Mouse (Mus musculus) gastrocnemius, postnatal 25 days (tissue): ENCODE results near the gene Rack1. TPM values are rescaled to one million over a fixed set of nuclear protein-coding genes. Genes with fewer than 3 reads are reported as not detected.
"Not testable (repeated sequence)": the region's sequence is repeated elsewhere in the genome, so short reads cannot be mapped to it uniquely, and the experiment has no call there.

Source experiments
- DNase-seq: peaks from one replicate; pipeline ENCODE4 v3.0.0; 2022
- long read RNA-seq, 2 experiments: library from polyadenylated mRNA; stranded (forward); transcript quantifications; one replicate each; pipeline ENCODE4 v2.0.0; 2021
- total RNA-seq, 2 experiments: library from RNA; stranded (reverse); gene quantifications; 1 replicate in 1 of 2; 2 replicates in 1 of 2; pipeline ENCODE4 v1.2.3; 2021

Rack1 gene
- total RNA-seq = 100 to 1,000 TPM; 321 to 324 TPM
- long read RNA-seq, experiment 1, transcript Rack1-204 (2 exons, 322 nt) = minor isoform, 9 of 130 reads
- long read RNA-seq, experiment 1, transcript Rack1-201 (8 exons, 1,447 nt) = major isoform, 91 of 130 reads
- long read RNA-seq, experiment 1, partial matches to known transcripts = 26 of 130 reads
- long read RNA-seq, experiment 1, other reads (novel, unspliced or antisense) = 2 of 130 reads
- long read RNA-seq, experiment 2, transcript Rack1-201 (8 exons, 1,447 nt) = major isoform, 70 of 87 reads
- long read RNA-seq, experiment 2, partial matches to known transcripts = 12 of 87 reads
- long read RNA-seq, experiment 2, other reads (novel, unspliced or antisense) = 2 of 87 reads

DNA sequence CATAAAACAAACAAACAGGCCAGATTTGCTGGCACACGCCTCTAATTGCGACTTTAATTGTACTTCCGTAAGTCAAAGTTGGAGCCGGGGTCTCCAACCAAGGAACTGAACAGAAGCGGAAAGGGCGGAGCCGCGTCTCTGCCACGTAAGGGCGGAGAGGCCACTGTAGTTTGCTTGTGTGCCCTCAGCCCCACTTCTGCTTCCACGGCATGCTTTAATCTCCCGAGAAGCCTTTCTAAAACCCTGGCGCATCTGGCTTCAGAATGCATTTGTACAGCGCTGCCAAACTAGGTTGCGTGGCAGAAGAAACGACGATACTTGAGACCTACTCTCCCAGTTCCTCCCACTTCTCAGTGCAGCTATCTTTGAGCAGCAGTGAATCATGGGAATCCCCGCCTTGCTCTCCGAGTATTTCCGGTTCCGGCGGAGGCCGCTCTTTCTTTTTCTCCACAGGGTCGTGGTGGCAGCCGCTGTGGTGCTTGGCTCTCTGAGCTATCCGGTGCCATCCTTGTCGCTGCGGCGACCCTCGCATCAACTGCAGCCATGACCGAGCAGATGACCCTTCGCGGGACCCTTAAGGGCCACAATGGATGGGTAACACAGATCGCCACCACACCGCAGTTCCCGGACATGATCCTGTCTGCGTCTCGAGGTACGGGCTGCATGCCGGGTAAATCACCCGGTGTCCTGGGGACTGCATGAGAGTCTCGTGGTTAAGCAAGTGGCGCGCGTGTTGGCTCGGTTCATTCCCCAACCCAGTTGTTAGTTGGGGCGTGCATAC is at the start of gene Rack1:
TSS of gene Rack1 (plus strand) at position 412 of the 781 bp plus-strand sequence.
- peak; percentile 88 for DNase-seq

DNA sequence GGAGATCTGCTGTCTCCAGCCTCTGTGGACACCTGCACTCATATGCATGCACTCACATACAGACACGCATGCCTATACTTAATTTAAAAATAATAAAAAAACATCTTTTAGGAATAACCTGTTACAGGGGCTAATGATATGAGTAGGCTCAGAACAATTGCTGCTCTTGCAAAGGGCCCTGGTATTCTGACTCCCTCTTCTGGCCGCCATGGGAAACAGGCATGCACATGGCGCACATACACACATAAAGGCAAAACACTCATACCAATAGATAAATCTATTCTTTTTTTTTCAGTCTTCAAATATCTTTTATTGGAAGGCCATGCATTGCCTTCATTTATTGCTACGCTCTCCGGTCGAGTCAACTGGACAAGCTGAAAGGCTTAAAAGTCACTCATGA is 49.7 kb upstream of the Rack1 start:
- no peak for DNase-seq

DNA sequence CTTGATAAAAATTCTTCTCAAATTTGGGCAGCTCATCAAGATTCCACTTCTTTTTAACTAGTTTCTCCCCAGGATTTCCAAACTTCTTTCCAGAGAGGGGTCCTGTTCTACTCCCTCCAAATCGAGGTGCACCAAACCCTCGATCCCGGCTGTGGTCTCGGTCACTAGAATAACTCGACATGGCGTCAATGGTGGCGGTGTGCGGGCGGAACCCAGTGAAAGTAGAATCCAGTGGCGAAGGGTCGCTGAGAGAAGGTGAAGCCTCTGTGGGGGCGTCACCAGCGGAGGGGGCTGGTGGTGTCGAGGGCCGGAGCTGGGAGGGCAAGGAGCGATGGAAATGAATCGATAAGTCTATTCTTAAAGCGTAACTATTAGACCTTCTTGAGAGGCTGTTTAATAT is 46.6 kb upstream of the Rack1 start:
- not testable (repeated sequence) for DNase-seq

DNA sequence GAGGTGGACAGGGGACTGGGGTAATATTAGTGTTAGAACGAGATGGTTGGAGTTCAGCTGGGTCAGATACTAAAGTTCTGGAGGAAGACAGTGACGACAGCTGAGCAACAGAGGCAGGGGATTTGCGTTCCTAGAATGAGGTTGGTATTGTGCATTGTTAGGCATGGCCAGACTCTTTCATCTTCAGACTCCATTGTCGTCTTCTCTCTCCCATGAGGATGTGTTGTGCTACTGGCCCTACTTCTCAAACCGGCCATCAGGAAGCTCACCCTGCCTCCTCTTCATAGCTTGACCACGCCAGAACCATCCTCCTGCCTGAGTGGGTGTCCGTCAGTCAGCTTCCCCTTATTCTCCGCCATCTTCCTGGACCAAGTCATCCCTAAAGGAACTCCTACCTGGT is 41.1 kb upstream of the Rack1 start:
- no peak for DNase-seq

DNA sequence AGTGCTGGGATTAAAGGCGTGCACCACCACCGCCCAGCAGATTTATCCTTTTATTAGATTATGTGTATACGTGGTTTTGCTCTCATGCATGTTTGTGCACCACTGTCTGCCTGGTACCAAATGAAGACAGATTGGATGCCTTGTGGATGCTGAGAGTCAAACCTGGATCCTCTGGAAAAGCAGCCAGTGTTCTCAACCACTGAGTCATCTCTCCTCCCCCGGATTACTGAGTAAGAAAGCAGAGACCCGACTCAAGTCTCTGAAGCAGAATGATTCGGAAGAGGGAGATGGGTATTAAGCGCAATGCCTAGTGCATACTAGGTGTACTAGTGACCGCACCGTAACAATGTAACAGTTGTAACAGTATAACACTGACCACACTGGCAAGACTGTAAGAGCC is 36.0 kb upstream of the Rack1 start:
- no peak for DNase-seq

DNA sequence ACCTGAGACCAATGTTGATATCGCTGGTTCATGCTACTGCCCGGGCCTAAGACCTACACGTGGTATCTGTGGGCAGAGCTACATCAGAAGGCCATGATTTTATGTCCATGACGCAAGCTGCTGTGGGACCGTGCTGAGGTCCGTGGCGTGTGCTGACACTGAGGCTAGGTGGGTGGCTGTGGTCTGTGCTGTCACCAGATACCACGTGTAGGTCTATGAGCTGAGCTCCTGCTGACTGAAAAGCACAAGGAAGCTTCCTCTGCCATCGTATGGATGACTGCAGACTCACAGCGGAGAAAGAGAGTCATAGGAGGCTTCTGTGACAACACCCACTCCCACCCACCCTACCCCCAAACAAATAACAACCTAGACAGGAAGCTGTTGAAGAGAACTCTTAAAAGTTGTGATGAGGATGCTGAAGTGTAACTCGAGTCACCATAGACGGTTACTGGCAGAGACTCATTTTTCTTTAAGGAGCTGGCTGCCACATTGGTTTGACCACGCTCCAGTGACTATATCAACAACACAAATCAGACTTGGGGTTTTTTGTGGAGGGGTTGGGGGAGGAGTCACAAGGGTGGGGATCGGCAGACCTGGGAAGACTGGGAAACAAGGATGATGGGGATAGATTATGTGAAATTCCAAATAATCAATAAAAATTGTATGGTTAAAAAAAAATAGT is 32.8 kb upstream of the Rack1 start:
- no peak for DNase-seq

DNA sequence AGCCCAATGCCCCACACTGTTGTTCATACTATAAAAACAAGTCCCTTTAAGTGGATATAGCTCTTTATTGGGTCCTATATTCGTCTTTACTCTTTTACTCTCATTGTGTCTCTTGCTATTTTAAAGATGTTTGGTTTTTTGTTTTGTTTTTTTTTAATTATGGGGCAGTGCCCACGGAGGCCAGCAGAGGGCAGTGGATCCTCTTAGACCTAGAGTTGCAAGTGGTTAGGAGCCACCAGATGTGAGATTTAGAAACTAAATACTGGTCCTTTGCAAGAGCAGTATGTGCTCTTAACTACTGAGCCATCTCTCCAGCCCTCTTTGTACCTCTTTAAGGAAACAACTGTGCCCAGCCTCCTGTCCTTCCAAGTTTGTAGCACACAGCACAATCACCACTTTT is 28.4 kb upstream of the Rack1 start:
- no peak for DNase-seq

DNA sequence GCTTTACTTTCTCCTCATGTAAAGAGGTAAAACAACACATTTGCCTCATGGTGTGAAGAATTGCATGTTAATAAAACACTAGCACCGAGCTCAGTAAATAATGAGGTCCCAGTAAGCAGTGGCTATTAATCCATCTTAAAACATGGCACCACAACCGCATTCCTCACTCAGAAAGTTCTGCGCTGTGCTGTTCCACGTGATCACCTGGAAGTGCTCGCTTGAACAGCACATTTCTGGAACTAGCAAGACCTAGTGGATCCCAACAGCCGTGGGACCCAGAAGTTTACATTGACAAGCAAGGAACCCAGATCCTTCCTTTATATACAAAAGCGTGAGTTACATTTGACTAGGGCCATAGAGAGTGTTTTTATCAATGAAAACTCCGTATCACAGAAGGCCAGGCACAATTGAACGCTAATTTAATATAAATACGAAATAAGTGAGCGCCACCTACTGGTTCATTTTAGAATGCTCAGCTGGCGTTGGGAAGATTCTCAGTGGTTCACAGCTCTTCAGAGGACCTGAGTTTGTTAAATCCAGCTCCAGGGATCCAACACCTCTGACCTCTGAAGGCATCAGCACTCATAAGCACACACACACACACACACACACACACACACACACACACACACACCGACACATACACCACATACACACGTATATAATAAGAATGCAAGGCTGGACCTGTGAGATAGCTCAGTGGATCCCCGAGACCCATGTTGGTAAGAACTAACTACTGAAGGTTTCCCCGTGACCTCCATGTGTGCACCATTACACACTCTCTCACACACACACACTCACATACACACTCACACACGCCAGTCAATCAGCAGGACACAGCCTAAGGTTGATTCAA is 25.5 kb upstream of the Rack1 start:
- no peak for DNase-seq

DNA sequence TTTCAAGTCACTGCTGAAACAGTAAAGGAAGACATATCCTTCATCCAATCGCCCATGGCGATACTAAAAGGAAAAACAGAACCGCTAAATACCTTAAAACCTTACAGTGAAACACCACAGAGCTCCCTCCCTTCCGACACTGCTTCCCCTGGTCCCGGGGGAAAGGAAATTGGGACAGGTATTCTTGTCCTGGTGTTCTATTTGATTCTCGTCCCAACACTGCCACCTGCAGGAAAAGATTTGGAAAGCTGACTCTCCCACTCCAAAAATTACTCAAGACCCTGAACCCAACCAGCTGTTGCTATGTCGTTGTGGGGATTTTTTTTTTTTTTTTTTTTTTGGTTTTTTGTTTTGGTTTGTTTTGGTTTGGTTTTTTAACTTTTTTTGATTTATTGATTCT is 24.6 kb upstream of the Rack1 start:
- no peak for DNase-seq

DNA sequence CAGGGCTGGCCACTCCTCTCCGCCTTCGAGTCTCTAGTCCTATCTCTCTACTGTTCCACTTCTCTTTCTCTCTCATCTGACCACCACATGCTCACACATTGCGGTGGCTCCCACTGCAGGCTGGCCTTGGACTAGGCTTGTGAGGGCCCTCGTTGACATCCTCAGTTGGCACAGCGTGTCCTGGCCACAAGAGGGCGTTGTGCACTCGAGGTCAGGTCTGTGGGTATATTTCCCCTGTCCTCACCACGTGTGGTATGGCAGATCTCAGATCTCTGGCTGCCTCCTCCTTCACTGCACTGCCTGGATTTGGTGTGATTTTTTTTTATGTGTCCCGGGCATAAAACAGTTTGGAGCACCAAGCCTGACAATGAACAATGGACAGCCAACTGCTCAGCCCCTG is 23.5 kb upstream of the Rack1 start:
- no peak for DNase-seq

DNA sequence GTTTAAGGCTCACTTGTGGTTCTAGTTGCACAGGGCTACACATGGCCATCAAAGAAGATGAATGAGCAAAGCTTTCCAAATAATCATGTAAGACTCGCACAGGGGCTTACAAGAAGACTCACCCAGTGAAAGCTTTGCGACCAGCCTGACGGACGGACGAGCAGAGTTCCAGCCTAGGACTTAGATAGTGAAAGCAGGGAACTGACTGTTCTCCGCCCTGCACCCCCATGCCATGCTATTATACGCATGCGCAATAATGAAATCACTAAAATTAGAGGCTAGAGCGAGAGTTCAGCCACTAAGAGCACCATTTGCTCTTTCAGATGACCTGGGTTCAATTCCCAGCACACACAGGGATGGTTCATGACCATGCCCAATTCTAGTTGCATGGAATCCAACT is 22.8 kb upstream of the Rack1 start:
- no peak for DNase-seq

DNA sequence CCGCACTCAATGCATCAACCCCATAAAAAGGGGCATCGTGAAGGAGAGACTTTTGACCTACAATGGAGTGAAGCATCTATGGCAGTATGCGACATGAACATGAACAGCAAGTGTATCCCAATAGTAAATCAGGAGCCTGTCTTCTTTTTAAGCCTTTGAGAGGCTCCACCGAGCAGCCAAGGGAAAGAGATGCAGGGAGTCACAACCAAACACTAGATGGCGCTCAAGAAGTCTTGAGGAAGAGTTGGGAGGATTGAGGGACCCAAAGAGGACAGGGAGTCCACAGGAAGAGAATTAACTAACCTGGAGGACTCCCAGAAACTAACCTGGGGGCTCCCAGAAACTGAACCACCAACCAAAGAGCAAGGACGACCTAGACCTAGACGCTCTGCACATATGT is 20.7 kb upstream of the Rack1 start:
- DNase-seq = no peak

DNA sequence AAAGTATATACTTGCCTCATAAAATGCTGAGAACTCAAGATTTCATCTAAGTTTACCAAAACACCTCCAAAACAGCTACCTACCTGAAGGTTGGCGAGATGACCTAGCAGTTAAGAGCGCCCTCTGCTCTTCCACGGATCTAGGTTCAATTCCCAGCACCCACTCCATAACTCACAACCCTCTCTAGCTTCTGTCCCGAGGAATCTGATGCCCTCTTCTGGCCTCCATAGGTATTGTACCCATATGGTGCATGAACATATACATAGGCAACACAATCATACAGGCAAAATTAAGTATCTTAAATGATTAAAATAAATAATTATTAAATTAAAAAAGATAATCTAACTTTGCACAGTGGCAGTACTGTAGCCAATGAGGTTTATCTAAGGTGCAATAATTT is 17.9 kb upstream of the Rack1 start:
- no peak for DNase-seq

DNA sequence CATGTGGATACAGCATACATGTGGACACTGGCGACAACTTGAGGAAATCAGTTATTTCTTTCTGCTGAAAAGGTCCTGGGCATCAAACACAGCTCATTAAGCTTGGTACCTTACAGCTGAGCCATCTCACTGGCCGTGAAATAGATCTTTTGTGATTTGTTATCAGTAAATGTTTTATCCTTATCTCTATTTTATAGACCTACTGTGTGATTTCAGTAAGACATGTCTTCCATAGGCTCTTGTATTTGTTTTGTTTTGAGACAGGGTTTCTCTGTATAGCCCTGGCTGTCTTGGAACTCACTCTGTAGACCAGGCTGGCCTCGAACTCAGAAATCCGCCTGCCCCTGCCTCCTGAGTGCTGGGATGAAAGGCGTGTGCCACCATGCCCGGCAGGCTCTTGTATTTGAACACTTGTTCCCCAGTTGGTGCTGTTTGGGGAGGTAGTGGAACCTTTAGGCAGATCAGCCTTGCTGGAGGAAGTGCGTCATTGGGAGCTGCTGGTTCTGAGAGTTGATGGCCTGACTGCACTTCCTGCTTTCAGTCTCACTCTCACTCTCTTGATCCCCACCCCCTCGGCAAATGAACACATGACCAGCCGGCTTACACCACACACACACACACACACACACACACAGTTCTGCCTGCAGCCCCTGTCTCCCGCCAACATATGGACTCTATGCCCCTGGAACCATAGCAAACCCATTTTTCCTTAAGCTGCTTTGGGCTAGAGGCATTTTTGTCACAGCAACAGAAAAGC is 12.5 kb upstream of the Rack1 start:
- DNase-seq = peak; percentile 18

DNA sequence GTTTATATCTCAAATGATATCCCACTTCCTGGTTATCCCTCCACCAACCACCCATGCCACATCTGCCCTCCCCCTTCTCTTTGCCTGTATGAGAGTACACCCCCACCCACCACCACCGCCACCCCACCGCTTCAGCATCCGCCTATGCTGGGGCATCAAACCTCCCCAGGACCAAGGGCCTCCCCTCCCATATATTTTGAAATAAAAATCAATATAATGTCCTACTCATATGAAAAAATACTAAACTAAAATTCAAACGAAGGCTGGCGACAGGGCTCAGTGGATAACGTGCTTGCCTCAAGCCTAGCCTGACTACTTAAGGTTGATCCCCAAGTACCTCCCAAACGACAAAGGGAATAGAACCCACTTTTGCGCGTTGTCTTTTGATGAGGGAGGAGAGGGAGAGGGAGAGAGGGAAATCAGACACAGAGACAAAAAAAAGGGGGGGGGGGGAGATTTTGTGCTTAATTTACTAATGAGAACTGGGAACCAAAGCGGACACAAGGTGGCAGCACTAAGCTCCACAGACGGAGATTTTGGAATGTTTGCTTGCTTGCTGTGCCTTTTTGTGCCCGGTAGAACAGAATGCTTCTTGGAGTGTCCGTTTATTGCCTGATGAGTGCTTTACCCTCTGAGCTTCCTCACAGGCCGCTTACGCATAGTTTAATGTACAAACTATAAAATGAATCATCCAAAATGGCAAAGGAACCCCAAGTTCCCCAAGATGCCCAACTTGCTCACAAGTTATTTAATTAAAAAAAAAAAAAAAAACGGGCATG is 11.6 kb upstream of the Rack1 start:
- DNase-seq = peak; percentile 35

DNA sequence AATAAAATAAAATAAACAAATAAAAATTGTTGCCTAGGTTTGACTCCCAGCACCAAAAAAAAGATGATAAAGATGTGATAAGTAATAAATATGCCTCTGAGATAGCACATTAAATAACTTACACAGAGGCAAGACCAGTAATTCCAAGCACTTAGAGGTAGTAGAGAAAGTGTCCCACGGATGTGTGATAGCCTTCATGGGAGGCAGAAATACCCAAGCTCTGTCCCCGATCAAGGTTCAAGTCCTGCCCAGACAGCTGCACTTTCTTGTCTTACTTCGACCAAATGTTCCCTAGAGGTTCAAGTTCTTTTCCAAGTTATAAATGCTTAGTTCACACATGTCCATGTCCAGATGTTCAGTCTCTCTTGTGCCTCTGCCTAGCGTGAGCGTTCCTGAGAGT is 10.9 kb upstream of the Rack1 start:
- DNase-seq = no peak

DNA sequence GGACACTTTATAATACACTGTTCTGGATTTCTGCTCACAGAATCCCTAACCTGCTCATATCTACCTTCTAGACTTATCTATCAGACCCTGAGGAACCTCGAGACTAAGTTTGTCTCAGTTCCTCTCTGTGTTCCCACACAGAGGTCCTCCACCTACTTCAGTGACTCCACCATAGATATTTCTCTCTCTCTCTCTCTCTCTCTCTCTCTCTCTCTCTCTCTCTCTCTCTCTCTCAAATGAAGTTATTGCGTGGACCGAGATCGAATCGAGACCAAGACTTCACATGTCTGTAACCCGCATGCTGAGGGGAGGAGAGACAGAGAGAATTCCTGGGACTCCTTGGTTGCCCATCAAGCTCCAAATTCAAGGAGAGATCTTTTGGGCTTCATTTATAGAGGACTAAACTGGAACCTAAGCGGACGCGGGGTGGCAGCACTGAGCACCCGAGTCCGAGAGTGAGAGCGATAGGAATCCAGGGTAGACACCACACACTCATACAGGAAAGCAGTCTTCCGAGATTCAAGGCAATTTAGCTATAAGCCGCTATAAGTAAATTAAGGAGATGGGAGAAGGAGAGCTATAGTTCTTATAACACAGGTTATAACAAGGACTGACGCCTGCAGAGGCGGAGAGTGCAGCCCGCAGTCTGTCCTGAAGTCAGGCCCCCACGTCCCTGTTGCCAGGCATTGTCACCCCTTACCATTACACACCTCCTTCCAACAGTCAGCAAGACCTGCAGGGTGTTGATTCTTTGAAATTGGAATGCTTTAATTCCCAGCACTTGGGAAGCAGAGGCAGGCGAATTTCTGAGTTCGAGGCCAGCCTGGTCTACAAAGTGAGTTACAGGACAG is 9.9 kb upstream of the Rack1 start:
- peak; percentile 65 for DNase-seq

DNA sequence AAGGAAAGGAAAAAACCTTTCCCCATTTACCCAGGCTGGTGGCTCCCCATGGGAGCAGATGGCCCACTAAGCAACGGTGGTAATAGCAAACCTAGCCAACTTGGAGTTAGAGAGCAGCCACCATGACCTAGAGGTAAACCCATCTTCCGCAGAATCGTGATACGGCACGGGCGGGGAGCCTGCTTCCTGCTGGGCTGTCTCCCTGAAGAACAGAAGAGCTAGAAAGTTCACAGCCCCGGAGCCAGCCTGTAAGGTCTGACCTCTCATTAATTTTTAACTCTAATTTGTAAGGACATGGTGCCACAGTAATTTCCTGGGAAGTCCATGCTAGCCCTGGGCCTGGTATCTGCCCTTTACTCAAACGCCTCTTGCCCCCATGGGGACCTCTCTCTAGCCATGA is 9.2 kb upstream of the Rack1 start:
- no peak for DNase-seq

DNA sequence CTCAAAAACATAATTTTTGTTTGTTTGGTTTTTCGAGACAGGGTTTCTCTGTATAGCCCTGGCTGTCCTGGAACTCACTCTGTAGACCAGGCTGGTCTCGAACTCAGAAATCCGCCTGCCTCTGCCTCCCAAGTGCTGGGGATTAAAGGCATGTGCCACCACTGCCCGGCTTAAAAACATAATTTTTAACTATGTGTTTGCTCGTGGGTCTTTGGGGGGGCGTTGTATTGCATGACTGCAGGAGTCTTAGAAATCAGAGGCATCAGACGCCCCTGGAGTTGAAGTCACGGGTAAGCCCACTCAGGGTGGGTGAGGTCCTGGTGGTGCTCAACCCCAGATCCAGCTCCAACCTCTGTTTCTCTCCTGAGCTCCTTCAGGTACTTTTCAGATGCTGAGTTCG is 8.2 kb upstream of the Rack1 start:
- not testable (repeated sequence) for DNase-seq

DNA sequence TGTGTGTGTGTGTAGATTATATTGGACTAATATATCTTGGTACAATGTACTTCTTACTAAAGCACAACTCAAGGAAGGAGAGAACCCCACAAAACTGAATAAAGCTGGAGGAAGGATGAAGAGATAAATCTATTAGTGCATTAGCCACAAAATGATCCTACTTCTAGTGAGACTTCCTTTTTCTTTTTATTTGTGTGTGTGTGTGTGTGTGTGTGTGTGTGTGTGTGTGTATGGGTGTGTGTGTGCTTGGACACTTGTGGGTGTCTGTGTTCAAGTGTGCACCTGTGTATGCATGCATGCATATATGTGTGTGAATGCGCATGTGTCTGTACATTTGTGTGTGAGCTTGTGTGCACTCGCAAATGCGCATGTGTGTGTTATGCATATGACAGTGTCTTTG is 6.9 kb upstream of the Rack1 start:
- DNase-seq = no peak
